Mouse (Mus musculus): Measurements from ENCODE around the gene Lrfn2. TPM values are rescaled to one million over a fixed set of nuclear protein-coding genes. Genes with fewer than 3 reads are reported as not detected.

Lrfn2 gene
- polyA plus RNA-seq, 1 experiment from 2014 or later: 0.35 TPM

GRCm38 (mm10) chr17:49017438-49018415 is 85.5 kb downstream of the Lrfn2 start:
- ATAC-seq (ENCODE audit: borderline replicate concordance, extremely low read depth, low FRiP score, low TSS enrichment): no peak
- WGBS: 42% methylated on average over 17 of the region's 17 CpGs

GRCm38 (mm10) chr17:49018774-49019488 is 86.8 kb downstream of the Lrfn2 start:
- H3K4me3 ChIP-seq: no peak overlapping the region
- no peaks in the 10 kb centered on the region for H3K36me3 ChIP-seq
- H3K4me2 ChIP-seq: no peak overlapping the region
- peaks cover 12% of the 10 kb centered on the region for H3K4me1 ChIP-seq
- 54% methylated on average over 8 of the region's 8 CpGs for WGBS
- no peaks in the 10 kb centered on the region for H3K27me3 ChIP-seq
- no peak overlapping the region for H3K9ac ChIP-seq
- no peaks in the 10 kb centered on the region for H3K9me3 ChIP-seq
- no peak; the same call in 1 of the 2 replicates for ATAC-seq (ENCODE audit: borderline replicate concordance, extremely low read depth, low FRiP score, low TSS enrichment)
- peak overlapping the region; percentile 21 for H3K27ac ChIP-seq

More at GRCm38 (mm10) chr17:49017438-49018415, 85.5 kb downstream of the Lrfn2 start:
- H3K9me3 ChIP-seq: no peaks in the 10 kb centered on the region
- no peak overlapping the region for H3K27ac ChIP-seq
- H3K27me3 ChIP-seq: no peaks in the 10 kb centered on the region
- peaks cover 12% of the 10 kb centered on the region for H3K4me1 ChIP-seq
- H3K4me3 ChIP-seq: no peak overlapping the region
- no peak overlapping the region for H3K9ac ChIP-seq
- H3K4me2 ChIP-seq: no peak overlapping the region
- no peaks in the 10 kb centered on the region for H3K36me3 ChIP-seq

GRCm38 (mm10) chr17:49029556-49030268 is 97.5 kb downstream of the Lrfn2 start:
- peak; percentile 87 for ATAC-seq (ENCODE audit: borderline replicate concordance, extremely low read depth, low FRiP score, low TSS enrichment)
- H3K9ac ChIP-seq: no peak overlapping the region
- H3K4me3 ChIP-seq: no peak overlapping the region
- H3K4me2 ChIP-seq: peak overlapping the region; percentile 10; the same call in 1 of the 2 replicates
- H3K36me3 ChIP-seq: no peaks in the 10 kb centered on the region
- peaks cover 36% of the 10 kb centered on the region for H3K4me1 ChIP-seq
- H3K27me3 ChIP-seq: no peaks in the 10 kb centered on the region
- 34% methylated on average over 11 of the region's 11 CpGs for WGBS
- H3K9me3 ChIP-seq: no peaks in the 10 kb centered on the region
- H3K27ac ChIP-seq: peak overlapping the region; percentile 33; the same call in 1 of the 2 replicates

- no peaks in the 10 kb centered on the region for H3K27me3 ChIP-seq
- H3K4me1 ChIP-seq: peaks cover 36% of the 10 kb centered on the region
- H3K9ac ChIP-seq: no peak overlapping the region
- no peak for ATAC-seq (ENCODE audit: borderline replicate concordance, extremely low read depth, low FRiP score, low TSS enrichment)
- peak overlapping the region; percentile 13; the same call in 1 of the 2 replicates for H3K27ac ChIP-seq
- WGBS: 83% methylated on average over 7 of the region's 7 CpGs
- H3K4me2 ChIP-seq: no peak overlapping the region
- H3K36me3 ChIP-seq: no peaks in the 10 kb centered on the region
- no peaks in the 10 kb centered on the region for H3K9me3 ChIP-seq
- H3K4me3 ChIP-seq: no peak overlapping the region
Observed at GRCm38 (mm10) chr17:49030269-49030615, 98.1 kb downstream of the Lrfn2 start.

GRCm38 (mm10) chr17:49030841-49031240 is 98.7 kb downstream of the Lrfn2 start:
- no peak overlapping the region for H3K4me2 ChIP-seq
- H3K36me3 ChIP-seq: no peaks in the 10 kb centered on the region
- peaks cover 36% of the 10 kb centered on the region for H3K4me1 ChIP-seq
- H3K9ac ChIP-seq: no peak overlapping the region
- H3K27ac ChIP-seq: peak overlapping the region; percentile 13; the same call in 1 of the 2 replicates
- no peaks in the 10 kb centered on the region for H3K9me3 ChIP-seq
- no peaks in the 10 kb centered on the region for H3K27me3 ChIP-seq
- no peak for ATAC-seq (ENCODE audit: borderline replicate concordance, extremely low read depth, low FRiP score, low TSS enrichment)
- no peak overlapping the region for H3K4me3 ChIP-seq
- WGBS: 85% methylated on average over 5 of the region's 5 CpGs

- ATAC-seq (ENCODE audit: borderline replicate concordance, extremely low read depth, low FRiP score, low TSS enrichment): no peak
- WGBS: 25% methylated on average over 8 of the region's 8 CpGs
- Histone ChIP-seq H3K4me2 (no peak overlapping the region), H3K4me3 (no peak overlapping the region), H3K36me3 (no peaks in the 10 kb centered on the region), H3K27ac (peak overlapping the region; percentile 42), H3K9ac (no peak overlapping the region), H3K9me3 (no peaks in the 10 kb centered on the region), H3K27me3 (no peaks in the 10 kb centered on the region), H3K4me1 (peaks cover 36% of the 10 kb centered on the region)
Observed at GRCm38 (mm10) chr17:49031790-49032189, 99.6 kb downstream of the Lrfn2 start.

GRCm38 (mm10) chr17:49033276-49033675 is 101.1 kb downstream of the Lrfn2 start:
- Histone ChIP-seq H3K9me3 (no peaks in the 10 kb centered on the region), H3K9ac (no peak overlapping the region), H3K36me3 (no peaks in the 10 kb centered on the region), H3K4me2 (no peak overlapping the region), H3K4me3 (no peak overlapping the region), H3K4me1 (peaks cover 36% of the 10 kb centered on the region), H3K27me3 (no peaks in the 10 kb centered on the region), H3K27ac (no peak overlapping the region)
- ATAC-seq (ENCODE audit: borderline replicate concordance, extremely low read depth, low FRiP score, low TSS enrichment): no peak

GRCm38 (mm10) chr17:49033686-49034250 is 101.6 kb downstream of the Lrfn2 start:
- no peak for ATAC-seq (ENCODE audit: borderline replicate concordance, extremely low read depth, low FRiP score, low TSS enrichment)
- no peak overlapping the region for H3K27ac ChIP-seq

GRCm38 (mm10) chr17:49035052-49035451 is 102.9 kb downstream of the Lrfn2 start:
- H3K4me1 ChIP-seq: peaks cover 27% of the 10 kb centered on the region
- no peak overlapping the region for H3K9ac ChIP-seq
- H3K27ac ChIP-seq: no peak overlapping the region
- H3K9me3 ChIP-seq: no peaks in the 10 kb centered on the region
- 62% methylated on average over 6 of the region's 6 CpGs for WGBS
- H3K4me2 ChIP-seq: no peak overlapping the region
- H3K27me3 ChIP-seq: no peaks in the 10 kb centered on the region
- no peaks in the 10 kb centered on the region for H3K36me3 ChIP-seq
- no peak for ATAC-seq (ENCODE audit: borderline replicate concordance, extremely low read depth, low FRiP score, low TSS enrichment)
- no peak overlapping the region for H3K4me3 ChIP-seq

More at GRCm38 (mm10) chr17:49033686-49034250, 101.6 kb downstream of the Lrfn2 start:
- Histone ChIP-seq H3K4me2 (no peak overlapping the region), H3K4me3 (no peak overlapping the region), H3K9ac (no peak overlapping the region), H3K9me3 (no peaks in the 10 kb centered on the region), H3K36me3 (no peaks in the 10 kb centered on the region), H3K27me3 (no peaks in the 10 kb centered on the region), H3K4me1 (peaks cover 36% of the 10 kb centered on the region)
- WGBS: 52% methylated on average over 5 of the region's 5 CpGs

- H3K27ac ChIP-seq: no peak overlapping the region
- H3K9me3 ChIP-seq: no peaks in the 10 kb centered on the region
- WGBS: 51% methylated on average over 8 of the region's 8 CpGs
- H3K4me2 ChIP-seq: no peak overlapping the region
- no peaks in the 10 kb centered on the region for H3K36me3 ChIP-seq
- H3K9ac ChIP-seq: no peak overlapping the region
- H3K4me3 ChIP-seq: no peak overlapping the region
- H3K27me3 ChIP-seq: no peaks in the 10 kb centered on the region
- ATAC-seq (ENCODE audit: borderline replicate concordance, extremely low read depth, low FRiP score, low TSS enrichment): no peak
- peaks cover 5% of the 10 kb centered on the region; the same call in 1 of the 2 replicates for H3K4me1 ChIP-seq
Observed at GRCm38 (mm10) chr17:49037163-49037950, 105.2 kb downstream of the Lrfn2 start.
